In the genomic region with DNA sequence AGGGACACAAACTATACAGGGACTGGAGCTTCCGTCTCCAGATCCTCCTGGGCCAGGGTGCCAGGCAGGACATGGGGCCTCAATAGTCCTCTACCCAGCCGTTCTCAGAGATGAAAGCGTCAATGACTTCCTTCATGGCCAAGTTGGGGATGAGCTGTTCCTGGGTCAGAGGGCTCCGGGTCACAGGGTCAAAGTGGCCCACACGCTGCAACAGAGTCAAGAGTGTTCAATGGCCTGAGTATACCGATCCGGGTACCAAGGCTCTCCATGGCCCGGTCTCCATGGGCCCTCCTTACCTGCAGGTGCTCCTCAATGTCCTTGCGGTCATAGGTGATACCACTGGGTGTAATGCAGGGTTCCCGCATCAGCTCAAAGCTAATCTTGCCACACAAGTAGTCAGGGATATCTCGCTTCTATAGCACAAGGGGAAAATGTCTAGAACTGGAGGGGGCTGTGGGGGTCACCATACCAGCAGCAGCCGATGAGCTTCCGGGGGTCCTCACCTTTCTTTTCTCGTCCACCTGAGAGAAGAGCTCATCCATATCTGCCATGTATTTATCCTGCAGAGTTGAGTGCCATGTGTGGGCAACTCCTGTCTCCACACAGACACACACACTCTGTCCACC, we compare ENCODE assay signal across 8 mouse cellular contexts. TPM values are rescaled to one million over a fixed set of nuclear protein-coding genes. Genes with fewer than 3 reads are reported as not detected.
A peak's percentile ranks its signal among the peaks of the same experiment; 100 is the strongest.
DNase-seq lines count a peak whose midpoint lies in the region; ATAC-seq and TF ChIP-seq lines count a peak whose summit lies in the region.

No protein-coding gene starts in this region.

- peaks cover 86% of the 10 kb centered on the region for H3K4me1 ChIP-seq in E14TG2a.4 (replicated peaks; ENCODE audit: low read depth, low read length)
- peaks cover 81% of the 10 kb centered on the region for H3K4me1 ChIP-seq in forebrain, embryonic 15.5 days
- peaks cover 75% of the 10 kb centered on the region for H3K4me1 ChIP-seq in liver, embryonic 13.5 days (replicated peaks)

- peak overlapping the region; percentile 87 for H3K4me2 ChIP-seq in forebrain, embryonic 15.5 days (replicated peaks)
- peak overlapping the region; percentile 99 for H3K4me2 ChIP-seq in liver, embryonic 13.5 days

- intact Hi-C loops in heart, postnatal 36 days (cut with DNase I): no loop called here

- H3K27ac ChIP-seq in forebrain, embryonic 15.5 days (replicated peaks): no peak overlapping the region
- peak overlapping the region; percentile 93; the same call in 1 of the 2 replicates for H3K27ac ChIP-seq in liver, embryonic 13.5 days

- H3K9ac ChIP-seq in forebrain, embryonic 15.5 days (replicated peaks): 0 out of 2 replicates have a peak overlapping the region, but pooled peaks have one; percentile 68
- peak overlapping the region; percentile 89 for H3K9ac ChIP-seq in liver, embryonic 13.5 days

- WGBS in forebrain, embryonic 15.5 days: 85% methylated on average over 14 of the region's 14 CpGs
- 81% methylated on average over 14 of the region's 14 CpGs for WGBS in liver, embryonic 13.5 days (ENCODE audit: insufficient replicate concordance)

- peaks cover 2% of the 10 kb centered on the region; the same call in 1 of the 2 replicates for H3K27me3 ChIP-seq in E14TG2a.4 (ENCODE audit: insufficient read depth, low read length)
- no peaks in the 10 kb centered on the region for H3K27me3 ChIP-seq in forebrain, embryonic 15.5 days
- no peaks in the 10 kb centered on the region for H3K27me3 ChIP-seq in liver, embryonic 13.5 days

- peaks cover 74% of the 10 kb centered on the region for H3K36me3 ChIP-seq in E14TG2a.4 (ENCODE audit: insufficient read depth, low read length)
- H3K36me3 ChIP-seq in forebrain, embryonic 15.5 days: peaks cover 32% of the 10 kb centered on the region
- H3K36me3 ChIP-seq in liver, embryonic 13.5 days: peaks cover 66% of the 10 kb centered on the region

- no peak for ATAC-seq in forebrain, embryonic 15.5 days (replicated peaks)
- ATAC-seq in liver, embryonic 13.5 days (ENCODE audit: low read depth): no peak

- no peak for TF ChIP-seq CTCF in E14TG2a.4 (conservative IDR thresholded peaks at IDR 0.05; ENCODE audit: low read length)

- H3K4me3 ChIP-seq in E14TG2a.4 (replicated peaks; ENCODE audit: low read length): peak overlapping the region; percentile 95
- peak overlapping the region; percentile 55 for H3K4me3 ChIP-seq in forebrain, embryonic 15.5 days
- peak overlapping the region; percentile 85 for H3K4me3 ChIP-seq in liver, embryonic 13.5 days (replicated peaks)

- no peaks in the 10 kb centered on the region for H3K9me3 ChIP-seq in E14TG2a.4 (ENCODE audit: low read length)
- no peaks in the 10 kb centered on the region for H3K9me3 ChIP-seq in forebrain, embryonic 15.5 days
- no peaks in the 10 kb centered on the region for H3K9me3 ChIP-seq in liver, embryonic 13.5 days (replicated peaks)

- peak; percentile 95 for DNase-seq in heart, adult 11 months
- DNase-seq in heart, postnatal 36 days: no peak
- no peak for DNase-seq in liver, embryonic 13.5 days
- no peak for DNase-seq in B cell, adult 2 months
- no peak for DNase-seq in cerebellum, postnatal 4 days (ENCODE audit: low spot score in 2 of 2)
- DNase-seq in ovary, adult 18-20 months (ENCODE audit: low spot score): no peak

RNA-seq across cellular contexts. Expression of gene Jmjd8, which starts 2.3 kb away (rescaled TPM):
- total RNA-seq in heart, postnatal 36 days (2021): 10 to 100 TPM; 30.8 to 35.3 TPM
- 65.9 and 67.0 TPM in 2 replicates for polyA plus RNA-seq in forebrain, embryonic 15.5 days (2015; fragmentation: Nextera tagmentation; extraction: Ambion mirVana)
- 21.7 and 26.9 TPM in 2 replicates for polyA plus RNA-seq in liver, embryonic 13.5 days (2015; fragmentation: Nextera tagmentation; extraction: Ambion mirVana)

RNA-seq across cellular contexts. Expression of gene Stub1, which starts 2.3 kb away (rescaled TPM):
- 100 to 1,000 TPM; 111 to 116 TPM for total RNA-seq in heart, postnatal 36 days (2021)
- polyA plus RNA-seq in forebrain, embryonic 15.5 days (2015; fragmentation: Nextera tagmentation; extraction: Ambion mirVana): 308 and 313 TPM in 2 replicates
- polyA plus RNA-seq in liver, embryonic 13.5 days (2015; fragmentation: Nextera tagmentation; extraction: Ambion mirVana): 130 TPM in 2 replicates

RNA-seq across cellular contexts. Expression of gene Rhbdl1, which starts 6.2 kb away (rescaled TPM):
- total RNA-seq in heart, postnatal 36 days (2021): 1 to 10 TPM; 1.4 to 1.9 TPM
- polyA plus RNA-seq in forebrain, embryonic 15.5 days (2015; fragmentation: Nextera tagmentation; extraction: Ambion mirVana): 29.1 and 30.8 TPM in 2 replicates
- 0.20 and 0.30 TPM in 2 replicates for polyA plus RNA-seq in liver, embryonic 13.5 days (2015; fragmentation: Nextera tagmentation; extraction: Ambion mirVana)

RNA-seq across cellular contexts. Expression of gene Wdr24, which starts 7.5 kb away (rescaled TPM):
- total RNA-seq in heart, postnatal 36 days (2021): 10 to 100 TPM; 10.5 to 11.4 TPM
- 34.2 and 34.3 TPM in 2 replicates for polyA plus RNA-seq in forebrain, embryonic 15.5 days (2015; fragmentation: Nextera tagmentation; extraction: Ambion mirVana)
- 11.9 and 14.2 TPM in 2 replicates for polyA plus RNA-seq in liver, embryonic 13.5 days (2015; fragmentation: Nextera tagmentation; extraction: Ambion mirVana)

RNA-seq across cellular contexts. Expression of gene Gm20683, which starts 10.6 kb away (rescaled TPM):
- total RNA-seq in heart, postnatal 36 days (2021): 1 to 10 TPM; 2.2 to 3.3 TPM
- polyA plus RNA-seq in forebrain, embryonic 15.5 days (2015; fragmentation: Nextera tagmentation; extraction: Ambion mirVana): 8.3 and 10.1 TPM in 2 replicates
- 0.28 and 0.57 TPM in 2 replicates for polyA plus RNA-seq in liver, embryonic 13.5 days (2015; fragmentation: Nextera tagmentation; extraction: Ambion mirVana)

Comparison
In these comparisons a context has a peak if more than half of its experiments do, and no peak if none do; other contexts are left out.
1. RNA of gene Rhbdl1, which starts 6.2 kb away (polyA plus RNA-seq): 29.1 to 30.8 TPM in forebrain, embryonic 15.5 days; 0.20 to 0.30 TPM in liver, embryonic 13.5 days; every median in the first group is over 10 times any median in the second.
2. Peak in every context shown above with its lines, with median percentiles within 50 percentile points of each other: H3K4me3 ChIP-seq.